Mouse (Mus musculus) intestine, embryonic 15.5 days (tissue): ENCODE data around the gene Pla2g4a. TPM values are rescaled to one million over a fixed set of nuclear protein-coding genes. Genes with fewer than 3 reads are reported as not detected.

Experiments used
- ATAC-seq: fragments of 200-750 bp; cut with Nextera tagmentation; 2 replicates; pipeline ENCODE4 v1.8.0; 2017; ENCODE audit warnings: moderate TSS enrichment, moderate library complexity
- H3K27ac ChIP-seq: fragments of 300-500 bp; sonication (generic); 2 replicates; pipeline ENCODE4 v1.5.1; 2015; ENCODE audit warnings: mild to moderate bottlenecking, inconsistent platforms
- H3K27me3 ChIP-seq: fragments of 300-500 bp; sonication (generic); replicated peaks from 2 replicates; pipeline ENCODE4 v1.6.1; 2015; ENCODE audit warnings: inconsistent platforms
- H3K36me3 ChIP-seq: fragments of 300-500 bp; sonication (generic); 2 replicates; pipeline ENCODE4 v1.6.1; 2015; ENCODE audit warnings: inconsistent platforms
- H3K4me1 ChIP-seq: fragments of 300-500 bp; sonication (generic); replicated peaks from 2 replicates; pipeline ENCODE4 v1.6.1; 2015; ENCODE audit warnings: inconsistent platforms
- H3K4me2 ChIP-seq: fragments of 300-500 bp; sonication (generic); replicated peaks from 2 replicates; pipeline ENCODE4 v1.6.1; 2015; ENCODE audit warnings: mild to moderate bottlenecking, inconsistent platforms
- H3K4me3 ChIP-seq: fragments of 300-500 bp; sonication (generic); replicated peaks from 2 replicates; pipeline ENCODE4 v1.5.1; 2015; ENCODE audit warnings: inconsistent platforms
- H3K9ac ChIP-seq: fragments of 300-500 bp; sonication (generic); 2 replicates; pipeline ENCODE4 v1.6.1; 2015; ENCODE audit warnings: inconsistent platforms
- H3K9me3 ChIP-seq: fragments of 300-500 bp; sonication (generic); 2 replicates; pipeline ENCODE4 v1.6.1; 2016; ENCODE audit warnings: inconsistent platforms
- WGBS: fragments of 180-500 bp; shearing (Covaris S2); methylation state at CpG from one replicate; pipeline ENCODE4 v1.1.7; 2015; 5-methylcytosine and 5-hydroxymethylcytosine counted together
- polyA plus RNA-seq: library from polyadenylated mRNA; unstranded; fragments of >200 nt; fragmentation: Nextera tagmentation; extraction: Ambion mirVana; gene quantifications from 2 replicates; pipeline ENCODE4 v1.2.1, GENCODE M21; 2015

Pla2g4a gene
- polyA plus RNA-seq, 1 experiment from 2014 or later: 39.5 TPM

- no peaks in the 10 kb centered on the region for H3K4me1 ChIP-seq
- H3K4me3 ChIP-seq: no peak overlapping the region
- no peaks in the 10 kb centered on the region for H3K27me3 ChIP-seq
- H3K4me2 ChIP-seq: no peak overlapping the region
- no peak overlapping the region for H3K9ac ChIP-seq
- no peaks in the 10 kb centered on the region for H3K9me3 ChIP-seq
- WGBS: 63% methylated on average over 3 of the region's 3 CpGs
- H3K36me3 ChIP-seq: no peaks in the 10 kb centered on the region
- H3K27ac ChIP-seq: no peak overlapping the region
- ATAC-seq: no peak; the same call in 1 of the 2 replicates
These were observed 124.6 kb downstream of the Pla2g4a start for GRCm38 (mm10) chr1:149836496-149836895.

GRCm38 (mm10) chr1:149833876-149834275 lies 127.2 kb downstream of the Pla2g4a start:
- H3K4me2 ChIP-seq: no peak overlapping the region
- no peak overlapping the region for H3K4me3 ChIP-seq
- H3K4me1 ChIP-seq: no peaks in the 10 kb centered on the region
- whole genome bisulfite sequencing: 67% methylated on average over 2 of the region's 2 CpGs
- no peak for ATAC-seq
- H3K27ac ChIP-seq: no peak overlapping the region
- H3K9ac ChIP-seq: no peak overlapping the region
- H3K9me3 ChIP-seq: no peaks in the 10 kb centered on the region
- H3K27me3 ChIP-seq: no peaks in the 10 kb centered on the region
- no peaks in the 10 kb centered on the region for H3K36me3 ChIP-seq

- no peak overlapping the region for H3K9ac ChIP-seq
- peak; percentile 81 for ATAC-seq
- H3K4me2 ChIP-seq: no peak overlapping the region
- no peaks in the 10 kb centered on the region for H3K27me3 ChIP-seq
- WGBS: 16% methylated on average over 2 of the region's 2 CpGs
- H3K27ac ChIP-seq: no peak overlapping the region
- H3K9me3 ChIP-seq: no peaks in the 10 kb centered on the region
- no peaks in the 10 kb centered on the region for H3K4me1 ChIP-seq
- H3K4me3 ChIP-seq: no peak overlapping the region
- no peaks in the 10 kb centered on the region for H3K36me3 ChIP-seq
These were observed 128.1 kb downstream of the Pla2g4a start for GRCm38 (mm10) chr1:149832952-149833351.

DNA sequence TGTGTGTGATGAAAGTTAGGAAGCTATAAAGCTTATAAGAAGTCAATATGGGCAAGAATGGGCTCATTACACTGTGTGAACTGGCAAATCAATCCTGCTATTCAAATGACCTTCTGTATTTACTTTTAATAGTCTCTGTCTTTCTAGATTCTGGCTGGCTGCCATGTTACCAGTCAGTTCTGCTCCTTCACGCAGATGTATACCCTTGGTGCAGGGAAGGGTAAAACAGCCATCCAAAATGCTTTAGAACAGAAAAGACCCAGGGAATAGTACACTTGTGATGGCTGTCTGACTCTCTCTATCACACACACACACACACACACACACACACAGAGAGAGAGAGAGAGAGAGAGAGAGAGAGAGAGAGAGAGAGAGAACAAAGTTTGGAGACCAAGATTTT lies 128.6 kb downstream of the Pla2g4a start:
- H3K27me3 ChIP-seq: no peaks in the 10 kb centered on the region
- ATAC-seq: no peak
- 42% methylated on average over 1 of the region's 1 CpGs for WGBS
- H3K4me1 ChIP-seq: no peaks in the 10 kb centered on the region
- H3K36me3 ChIP-seq: no peaks in the 10 kb centered on the region
- no peak overlapping the region for H3K4me2 ChIP-seq
- no peak overlapping the region for H3K9ac ChIP-seq
- H3K4me3 ChIP-seq: no peak overlapping the region
- no peak overlapping the region for H3K27ac ChIP-seq
- no peaks in the 10 kb centered on the region for H3K9me3 ChIP-seq

GRCm38 (mm10) chr1:149831100-149831499 lies 130.0 kb downstream of the Pla2g4a start:
- Histone ChIP-seq H3K4me1 (no peaks in the 10 kb centered on the region), H3K36me3 (no peaks in the 10 kb centered on the region), H3K9me3 (no peaks in the 10 kb centered on the region), H3K4me3 (no peak overlapping the region), H3K27me3 (no peaks in the 10 kb centered on the region), H3K4me2 (no peak overlapping the region), H3K9ac (no peak overlapping the region), H3K27ac (no peak overlapping the region)
- 96% methylated on average over 1 of the region's 1 CpGs for WGBS
- no peak for ATAC-seq

DNA sequence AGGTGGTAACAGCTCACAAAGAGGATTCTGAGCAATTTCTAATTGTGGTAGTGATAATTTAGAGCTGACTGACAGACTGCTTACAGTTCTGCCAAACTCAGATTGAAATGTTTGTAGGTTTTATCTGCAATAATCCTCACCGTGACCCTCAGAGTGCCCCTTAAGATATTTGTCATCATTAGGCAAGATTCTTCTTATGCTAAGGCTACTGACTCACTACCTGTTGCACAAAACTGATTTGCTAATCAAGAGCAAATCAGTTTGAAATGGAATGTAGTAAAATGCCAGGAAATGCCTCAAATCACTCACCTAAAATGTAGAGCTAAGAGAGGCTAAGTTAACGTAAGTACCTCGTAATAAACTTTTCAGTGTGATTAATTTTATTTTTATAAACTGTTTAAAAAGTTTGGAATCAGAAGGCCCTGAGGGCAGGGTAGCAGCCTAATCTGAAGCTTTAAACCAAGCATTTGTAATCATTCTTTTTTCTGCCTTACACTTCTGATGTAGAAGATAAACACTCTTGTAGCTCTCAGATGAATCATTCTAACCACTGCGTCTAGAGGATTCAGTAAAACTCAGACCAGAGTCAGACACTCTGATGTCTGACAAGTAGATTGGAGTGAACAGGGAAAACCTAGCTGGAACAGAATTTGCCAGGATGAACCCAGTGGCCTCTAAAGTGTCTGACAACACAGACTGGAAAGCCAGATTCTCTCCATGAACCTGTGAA lies 147.3 kb downstream of the Pla2g4a start:
- Histone ChIP-seq H3K36me3 (no peaks in the 10 kb centered on the region), H3K9me3 (no peaks in the 10 kb centered on the region), H3K27me3 (no peaks in the 10 kb centered on the region), H3K27ac (no peak overlapping the region), H3K9ac (no peak overlapping the region), H3K4me3 (no peak overlapping the region), H3K4me1 (no peaks in the 10 kb centered on the region), H3K4me2 (no peak overlapping the region)
- 38% methylated on average over 4 of the region's 4 CpGs for WGBS
- no peak for ATAC-seq

- 77% methylated on average over 1 of the region's 1 CpGs for WGBS
- no peaks in the 10 kb centered on the region for H3K36me3 ChIP-seq
These were observed 151.6 kb downstream of the Pla2g4a start for GRCm38 (mm10) chr1:149809527-149809926.

More at GRCm38 (mm10) chr1:149809527-149809926, 151.6 kb downstream of the Pla2g4a start:
- Histone ChIP-seq H3K9me3 (no peaks in the 10 kb centered on the region), H3K4me1 (no peaks in the 10 kb centered on the region), H3K4me2 (no peak overlapping the region), H3K4me3 (no peak overlapping the region), H3K27ac (no peak overlapping the region), H3K27me3 (no peaks in the 10 kb centered on the region), H3K9ac (no peak overlapping the region)
- ATAC-seq: no peak

Other genes starting within 250 kb of the Pla2g4a start
- 0.92 and 1.2 TPM in 2 replicates for gene Ptgs2, start 138.7 kb upstream of the Pla2g4a start, polyA plus RNA-seq